Mouse (Mus musculus): ENCODE data around the gene Pcdh17. TPM values are rescaled to one million over a fixed set of nuclear protein-coding genes. Genes with fewer than 3 reads are reported as not detected.

The Pcdh17 gene
- total and polyA plus RNA-seq, 2 experiments from 2014 or later = 3.7 to 3.9 TPM

- 63% methylated on average over 4 of the region's 4 CpGs for WGBS
These were observed 10.9 kb downstream of the Pcdh17 start for GRCm38 (mm10) chr14:84454074-84454845.

GRCm38 (mm10) chr14:84475491-84475890 is 32.1 kb downstream of the Pcdh17 start:
- Histone ChIP-seq H3K27me3 (ENCODE audit: control insufficient read depth, insufficient read depth, low read length) (no peaks in the 10 kb centered on the region), H3K4me3 (ENCODE audit: low read depth, low read length) (no peak overlapping the region), H3K9ac (replicated peaks; ENCODE audit: low read depth, low read length) (no peak overlapping the region), H3K4me2 (ENCODE audit: low read depth, low read length) (no peak overlapping the region), H3K27ac (ENCODE audit: low read depth) (no peak overlapping the region), H3K36me3 (replicated peaks; ENCODE audit: control insufficient read depth, insufficient read depth, low read length) (no peaks in the 10 kb centered on the region), H3K4me1 (ENCODE audit: control insufficient read depth, insufficient read depth) (no peaks in the 10 kb centered on the region), H3K9me3 (replicated peaks; ENCODE audit: control insufficient read depth, low read length) (no peaks in the 10 kb centered on the region)
- DNase-seq (ENCODE audit: low spot score) (no peak), ATAC-seq (ENCODE audit: insufficient read depth, low read depth) (no peak)
- TF ChIP-seq CTCF (IDR thresholded peaks at IDR 0.05; ENCODE audit: low read depth) (no peak), EP300 (IDR thresholded peaks at IDR 0.05; ENCODE audit: low read depth) (no peak)
- WGBS = 60% methylated on average over 1 of the region's 1 CpGs

More at GRCm38 (mm10) chr14:84454074-84454845, 10.9 kb downstream of the Pcdh17 start:
- H3K27ac ChIP-seq (ENCODE audit: low read depth) = no peak overlapping the region
- DNase-seq (ENCODE audit: low spot score) = no peak
- H3K27me3 ChIP-seq (ENCODE audit: control insufficient read depth, insufficient read depth, low read length) = no peaks in the 10 kb centered on the region
- no peak overlapping the region for H3K4me3 ChIP-seq (ENCODE audit: low read depth, low read length)
- H3K9me3 ChIP-seq (replicated peaks; ENCODE audit: control insufficient read depth, low read length) = no peaks in the 10 kb centered on the region
- H3K4me1 ChIP-seq (ENCODE audit: control insufficient read depth, insufficient read depth) = no peaks in the 10 kb centered on the region
- ATAC-seq (ENCODE audit: insufficient read depth, low read depth) = no peak
- no peak overlapping the region for H3K4me2 ChIP-seq (ENCODE audit: low read depth, low read length)
- H3K36me3 ChIP-seq (replicated peaks; ENCODE audit: control insufficient read depth, insufficient read depth, low read length) = no peaks in the 10 kb centered on the region
- TF ChIP-seq EP300 (IDR thresholded peaks at IDR 0.05; ENCODE audit: low read depth) (no peak), CTCF (IDR thresholded peaks at IDR 0.05; ENCODE audit: low read depth) (no peak)
- no peak overlapping the region for H3K9ac ChIP-seq (replicated peaks; ENCODE audit: low read depth, low read length)

GRCm38 (mm10) chr14:84476336-84476735 is 33.0 kb downstream of the Pcdh17 start:
- no peak for DNase-seq (ENCODE audit: low spot score)
- no peak overlapping the region for H3K4me2 ChIP-seq (ENCODE audit: low read depth, low read length)
- H3K9me3 ChIP-seq (replicated peaks; ENCODE audit: control insufficient read depth, low read length) = no peaks in the 10 kb centered on the region
- no peak overlapping the region for H3K9ac ChIP-seq (replicated peaks; ENCODE audit: low read depth, low read length)
- no peak overlapping the region for H3K27ac ChIP-seq (ENCODE audit: low read depth)
- TF ChIP-seq EP300 (IDR thresholded peaks at IDR 0.05; ENCODE audit: low read depth) = no peak
- no peak for TF ChIP-seq CTCF (IDR thresholded peaks at IDR 0.05; ENCODE audit: low read depth)
- H3K4me1 ChIP-seq (ENCODE audit: control insufficient read depth, insufficient read depth) = no peaks in the 10 kb centered on the region
- H3K36me3 ChIP-seq (replicated peaks; ENCODE audit: control insufficient read depth, insufficient read depth, low read length) = no peaks in the 10 kb centered on the region
- no peak overlapping the region for H3K4me3 ChIP-seq (ENCODE audit: low read depth, low read length)
- no peaks in the 10 kb centered on the region for H3K27me3 ChIP-seq (ENCODE audit: control insufficient read depth, insufficient read depth, low read length)
- no peak for ATAC-seq (ENCODE audit: insufficient read depth, low read depth)
- 72% methylated on average over 8 of the region's 8 CpGs for WGBS

GRCm38 (mm10) chr14:84476906-84477305 is 33.5 kb downstream of the Pcdh17 start:
- Histone ChIP-seq H3K4me1 (ENCODE audit: control insufficient read depth, insufficient read depth) (no peaks in the 10 kb centered on the region), H3K27ac (ENCODE audit: low read depth) (no peak overlapping the region), H3K4me3 (ENCODE audit: low read depth, low read length) (no peak overlapping the region), H3K9me3 (replicated peaks; ENCODE audit: control insufficient read depth, low read length) (no peaks in the 10 kb centered on the region), H3K9ac (replicated peaks; ENCODE audit: low read depth, low read length) (no peak overlapping the region), H3K36me3 (replicated peaks; ENCODE audit: control insufficient read depth, insufficient read depth, low read length) (no peaks in the 10 kb centered on the region), H3K27me3 (ENCODE audit: control insufficient read depth, insufficient read depth, low read length) (no peaks in the 10 kb centered on the region), H3K4me2 (ENCODE audit: low read depth, low read length) (no peak overlapping the region)
- WGBS = 80% methylated on average over 4 of the region's 4 CpGs
- TF ChIP-seq CTCF (IDR thresholded peaks at IDR 0.05; ENCODE audit: low read depth) = no peak
- no peak for TF ChIP-seq EP300 (IDR thresholded peaks at IDR 0.05; ENCODE audit: low read depth)
- DNase-seq (ENCODE audit: low spot score) (no peak), ATAC-seq (ENCODE audit: insufficient read depth, low read depth) (no peak)

GRCm38 (mm10) chr14:84477411-84477810 is 34.0 kb downstream of the Pcdh17 start:
- no peaks in the 10 kb centered on the region for H3K27me3 ChIP-seq (ENCODE audit: control insufficient read depth, insufficient read depth, low read length)
- H3K9me3 ChIP-seq (replicated peaks; ENCODE audit: control insufficient read depth, low read length) = no peaks in the 10 kb centered on the region
- H3K36me3 ChIP-seq (replicated peaks; ENCODE audit: control insufficient read depth, insufficient read depth, low read length) = no peaks in the 10 kb centered on the region
- no peak overlapping the region for H3K4me3 ChIP-seq (ENCODE audit: low read depth, low read length)
- TF ChIP-seq EP300 (IDR thresholded peaks at IDR 0.05; ENCODE audit: low read depth) (no peak), CTCF (IDR thresholded peaks at IDR 0.05; ENCODE audit: low read depth) (no peak)
- no peak for ATAC-seq (ENCODE audit: insufficient read depth, low read depth)
- DNase-seq (ENCODE audit: low spot score) = no peak
- no peaks in the 10 kb centered on the region for H3K4me1 ChIP-seq (ENCODE audit: control insufficient read depth, insufficient read depth)
- no peak overlapping the region for H3K27ac ChIP-seq (ENCODE audit: low read depth)
- WGBS = 55% methylated on average over 13 of the region's 13 CpGs
- no peak overlapping the region for H3K9ac ChIP-seq (replicated peaks; ENCODE audit: low read depth, low read length)
- no peak overlapping the region for H3K4me2 ChIP-seq (ENCODE audit: low read depth, low read length)

- H3K9ac ChIP-seq (replicated peaks; ENCODE audit: low read depth, low read length) = no peak overlapping the region
- H3K27me3 ChIP-seq (ENCODE audit: control insufficient read depth, insufficient read depth, low read length) = no peaks in the 10 kb centered on the region
- DNase-seq (ENCODE audit: low spot score) (no peak), ATAC-seq (ENCODE audit: insufficient read depth, low read depth) (no peak)
- TF ChIP-seq CTCF (IDR thresholded peaks at IDR 0.05; ENCODE audit: low read depth) (no peak), EP300 (IDR thresholded peaks at IDR 0.05; ENCODE audit: low read depth) (no peak)
- H3K4me1 ChIP-seq (ENCODE audit: control insufficient read depth, insufficient read depth) = no peaks in the 10 kb centered on the region
- H3K9me3 ChIP-seq (replicated peaks; ENCODE audit: control insufficient read depth, low read length) = no peaks in the 10 kb centered on the region
- no peaks in the 10 kb centered on the region for H3K36me3 ChIP-seq (replicated peaks; ENCODE audit: control insufficient read depth, insufficient read depth, low read length)
- no peak overlapping the region for H3K27ac ChIP-seq (ENCODE audit: low read depth)
- no peak overlapping the region for H3K4me2 ChIP-seq (ENCODE audit: low read depth, low read length)
- 43% methylated on average over 6 of the region's 6 CpGs for WGBS
- H3K4me3 ChIP-seq (ENCODE audit: low read depth, low read length) = no peak overlapping the region
These were observed 37.2 kb downstream of the Pcdh17 start for GRCm38 (mm10) chr14:84480546-84480945.

Data from heart, postnatal 0 days (tissue).